Mouse (Mus musculus) heart, postnatal 0 days (tissue): ENCODE results near the gene Cep57l1. TPM values are rescaled to one million over a fixed set of nuclear protein-coding genes. Genes with fewer than 3 reads are reported as not detected.

ENCODE experiments used
- ATAC-seq: fragments of 200-750 bp; cut with Nextera tagmentation; 2 replicates; pipeline ENCODE4 v1.8.0; 2017; ENCODE audit warnings: low read depth, moderate number of reproducible peaks, moderate library complexity; ENCODE audit not compliant: insufficient read depth
- DNase-seq: peaks from one replicate; pipeline ENCODE4 v3.0.0-alpha.2; 2016; ENCODE audit warnings: low spot score
- H3K27ac ChIP-seq: fragments of 300-500 bp; sonication (generic); 2 replicates; pipeline ENCODE4 v1.5.1; 2014; ENCODE audit warnings: low read depth, mild to moderate bottlenecking
- H3K27me3 ChIP-seq: fragments of 300-500 bp; sonication (generic); 2 replicates; pipeline ENCODE4 v1.6.1; 2014; ENCODE audit warnings: low read length, mixed read lengths; ENCODE audit not compliant: control insufficient read depth, insufficient read depth
- H3K36me3 ChIP-seq: fragments of 300-500 bp; sonication (generic); replicated peaks from 2 replicates; pipeline ENCODE4 v1.6.1; 2014; ENCODE audit warnings: low read length, mixed read lengths; ENCODE audit not compliant: control insufficient read depth, insufficient read depth
- H3K4me1 ChIP-seq: fragments of 300-500 bp; sonication (generic); 2 replicates; pipeline ENCODE4 v1.6.1; 2014; ENCODE audit warnings: antibody characterized with exemption; ENCODE audit not compliant: control insufficient read depth, insufficient read depth
- H3K4me2 ChIP-seq: fragments of 300-500 bp; sonication (generic); 2 replicates; pipeline ENCODE4 v1.6.1; 2014; ENCODE audit warnings: low read depth, mild to moderate bottlenecking, low read length, moderate library complexity
- H3K4me3 ChIP-seq: fragments of 300-500 bp; sonication (generic); 2 replicates; pipeline ENCODE4 v1.5.1; 2014; ENCODE audit warnings: low read depth, low read length
- H3K9ac ChIP-seq: fragments of 300-500 bp; sonication (generic); replicated peaks from 2 replicates; pipeline ENCODE4 v1.6.1; 2014; ENCODE audit warnings: low read depth, low read length, mixed read lengths
- H3K9me3 ChIP-seq: fragments of 300-500 bp; sonication (generic); replicated peaks from 2 replicates; pipeline ENCODE4 v1.6.1; 2016; ENCODE audit warnings: low read length; ENCODE audit not compliant: control insufficient read depth
- CTCF ChIP-seq: IDR thresholded peaks from 2 replicates; pipeline ENCODE4 v1.5.1; 2016; ENCODE audit warnings: antibody characterized with exemption, control low read depth, low read depth
- EP300 ChIP-seq: IDR thresholded peaks from 2 replicates; pipeline ENCODE4 v1.6.1; 2016; ENCODE audit warnings: antibody characterized with exemption, low read depth
- WGBS: fragments of 180-500 bp; shearing (Covaris S2); extraction: QIAGEN DNeasy Blood & Tissue Kit; methylation state at CpG from one replicate; pipeline ENCODE4 v1.1.7; 2014; 5-methylcytosine and 5-hydroxymethylcytosine counted together
- polyA plus RNA-seq: library from polyadenylated mRNA; unstranded; fragments of >200 nt; fragmentation: Nextera tagmentation; extraction: Ambion mirVana; gene quantifications from 2 replicates; pipeline ENCODE4 v1.2.1, GENCODE M21; 2015
- total RNA-seq: library from RNA; depleted of rRNA; stranded (reverse); fragments of >200 nt; gene quantifications from 2 replicates; pipeline ENCODE4 v1.2.3, GENCODE M21; 2014; ENCODE audit warnings: low replicate concordance

Cep57l1 gene
- total and polyA plus RNA-seq, 2 experiments from 2014 or later: 7.1 to 15.0 TPM

GRCm38 (mm10) chr10:41816516-41816915, 6.8 kb upstream of the Cep57l1 start:
- Histone ChIP-seq H3K9me3 (no peaks in the 10 kb centered on the region), H3K9ac (no peak overlapping the region), H3K27ac (no peak overlapping the region), H3K4me3 (no peak overlapping the region), H3K27me3 (no peaks in the 10 kb centered on the region), H3K4me2 (no peak overlapping the region), H3K4me1 (peaks cover 42% of the 10 kb centered on the region), H3K36me3 (no peaks in the 10 kb centered on the region)
- ATAC-seq (no peak), DNase-seq (no peak)
- WGBS: 54% methylated on average over 5 of the region's 5 CpGs
- TF ChIP-seq CTCF: no peak

GRCm38 (mm10) chr10:41814305-41814853, 4.7 kb upstream of the Cep57l1 start:
- no peak for DNase-seq
- Histone ChIP-seq H3K27me3 (no peaks in the 10 kb centered on the region), H3K9ac (no peak overlapping the region), H3K4me1 (peaks cover 35% of the 10 kb centered on the region), H3K4me3 (no peak overlapping the region), H3K9me3 (no peaks in the 10 kb centered on the region), H3K36me3 (no peaks in the 10 kb centered on the region), H3K27ac (no peak overlapping the region), H3K4me2 (no peak overlapping the region; the same call in 1 of the 2 replicates)
- whole genome bisulfite sequencing: 80% methylated on average over 6 of the region's 6 CpGs
- ATAC-seq: no peak
- TF ChIP-seq CTCF: no peak
- no peak for TF ChIP-seq EP300

GRCm38 (mm10) chr10:41812566-41812965, 2.9 kb upstream of the Cep57l1 start:
- peak overlapping the region; percentile 75 for H3K4me2 ChIP-seq
- no peaks in the 10 kb centered on the region for H3K9me3 ChIP-seq
- H3K4me3 ChIP-seq: peak overlapping the region; percentile 63
- no peak for DNase-seq
- ATAC-seq: no peak
- no peaks in the 10 kb centered on the region for H3K36me3 ChIP-seq
- no peak for TF ChIP-seq EP300
- peak overlapping the region; percentile 23; the same call in 1 of the 2 replicates for H3K27ac ChIP-seq
- WGBS: 36% methylated on average over 6 of the region's 6 CpGs
- H3K27me3 ChIP-seq: no peaks in the 10 kb centered on the region
- peak overlapping the region; percentile 50 for H3K9ac ChIP-seq
- peaks cover 35% of the 10 kb centered on the region for H3K4me1 ChIP-seq

DNA sequence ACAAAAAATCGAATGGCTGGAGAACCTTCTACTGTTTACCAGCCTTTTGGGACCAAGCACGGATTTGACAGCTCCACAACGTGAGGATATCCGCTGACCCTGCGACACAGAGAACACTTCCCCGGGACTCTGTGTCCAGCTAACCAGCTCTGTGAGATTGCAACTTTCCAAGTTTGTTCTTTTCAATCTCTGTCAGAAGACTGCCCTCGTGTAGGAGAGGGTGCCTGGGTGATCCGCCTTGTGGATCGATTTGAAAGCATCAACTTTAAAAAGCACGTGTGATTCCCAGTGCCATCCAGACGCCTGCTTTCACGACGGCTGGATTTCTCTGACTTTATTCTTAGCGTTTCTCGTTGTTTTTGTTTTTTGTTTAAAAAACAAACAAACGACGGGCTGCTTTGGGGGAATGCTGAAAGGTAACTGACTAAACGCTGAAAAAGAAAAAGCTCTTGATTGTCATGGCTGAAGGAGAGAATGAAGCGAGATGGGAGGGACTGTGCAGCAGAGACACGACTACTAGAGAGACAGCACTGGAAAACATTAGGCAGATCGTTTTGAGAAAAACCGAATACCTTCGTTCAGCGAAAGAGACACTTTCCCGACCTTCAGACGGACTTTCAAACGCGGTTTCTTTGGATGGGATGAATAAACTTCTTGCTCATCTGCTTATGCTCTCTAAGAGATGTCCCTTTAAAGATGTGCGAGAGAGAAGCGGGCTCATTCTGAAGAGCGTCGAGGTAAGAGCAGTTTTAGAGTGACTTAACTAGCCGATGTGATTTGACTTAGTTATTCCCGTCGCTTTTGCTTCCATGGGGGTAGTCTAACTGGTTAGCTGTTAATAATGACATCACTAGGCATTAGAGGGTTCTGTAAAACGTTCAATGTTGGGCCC, 1.1 kb upstream of the Cep57l1 start:
- Histone ChIP-seq H3K27ac (peak overlapping the region; percentile 96), H3K36me3 (no peaks in the 10 kb centered on the region), H3K4me1 (peaks cover 28% of the 10 kb centered on the region), H3K4me3 (peak overlapping the region; percentile 63), H3K9me3 (no peaks in the 10 kb centered on the region), H3K9ac (peak overlapping the region; percentile 65), H3K4me2 (peak overlapping the region; percentile 75), H3K27me3 (no peaks in the 10 kb centered on the region)
- peak; percentile 45 for DNase-seq
- ATAC-seq: no peak
- under 1% methylated on average over 36 of the region's 36 CpGs for WGBS
- TF ChIP-seq CTCF (no peak), EP300 (no peak)

DNA sequence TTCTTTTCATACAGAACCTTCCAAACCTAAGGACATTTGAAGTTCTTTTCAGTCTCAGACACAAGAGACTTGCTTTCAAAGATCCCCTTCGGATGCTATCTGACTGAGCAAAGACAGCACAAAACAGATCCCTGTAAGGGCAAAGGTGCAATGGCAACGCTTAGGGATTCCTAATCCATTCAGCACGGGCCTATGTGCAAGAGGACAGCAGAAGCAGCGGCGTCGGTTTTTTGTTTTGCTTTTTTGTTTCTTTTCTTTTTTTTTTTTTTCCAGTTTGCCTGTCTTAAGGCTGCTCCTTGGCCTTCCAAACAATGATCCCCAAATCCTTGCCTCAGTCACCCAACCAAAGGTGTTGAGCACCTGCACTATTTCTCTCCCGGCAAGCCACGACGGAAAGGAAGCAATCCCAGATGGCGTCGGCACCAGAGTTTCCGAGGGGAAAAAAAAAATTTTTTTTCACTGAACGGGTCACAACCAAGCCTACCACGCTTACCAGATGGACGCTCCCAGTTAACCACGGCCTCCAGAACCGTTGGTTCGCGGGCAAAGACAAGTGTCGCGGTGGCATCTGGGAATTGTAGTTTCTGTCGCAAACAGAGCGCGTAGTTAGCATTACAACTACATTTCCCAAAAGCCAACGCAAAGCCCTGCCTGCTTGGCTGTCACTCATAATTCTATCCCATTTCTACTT, 446 bp downstream of the Cep57l1 start:
- 4% methylated on average over 25 of the region's 25 CpGs for WGBS
- peak overlapping the region; percentile 63 for H3K4me3 ChIP-seq
- peak overlapping the region; percentile 96 for H3K27ac ChIP-seq
- H3K36me3 ChIP-seq: no peaks in the 10 kb centered on the region
- H3K27me3 ChIP-seq: no peaks in the 10 kb centered on the region
- peak overlapping the region; percentile 65 for H3K9ac ChIP-seq
- H3K4me2 ChIP-seq: peak overlapping the region; percentile 75
- no peaks in the 10 kb centered on the region for H3K9me3 ChIP-seq
- peaks cover 22% of the 10 kb centered on the region for H3K4me1 ChIP-seq
- peak; percentile 67 for ATAC-seq
- TF ChIP-seq EP300: no peak
- no peak for TF ChIP-seq CTCF
- DNase-seq: peak; percentile 95
